Mouse (Mus musculus) thymus, postnatal 4 days (tissue): ENCODE results near the gene Rab7b.

Experiments used
- DNase-seq: peaks from one replicate; pipeline ENCODE4 v3.0.0; 2021

Rab7b gene

DNA sequence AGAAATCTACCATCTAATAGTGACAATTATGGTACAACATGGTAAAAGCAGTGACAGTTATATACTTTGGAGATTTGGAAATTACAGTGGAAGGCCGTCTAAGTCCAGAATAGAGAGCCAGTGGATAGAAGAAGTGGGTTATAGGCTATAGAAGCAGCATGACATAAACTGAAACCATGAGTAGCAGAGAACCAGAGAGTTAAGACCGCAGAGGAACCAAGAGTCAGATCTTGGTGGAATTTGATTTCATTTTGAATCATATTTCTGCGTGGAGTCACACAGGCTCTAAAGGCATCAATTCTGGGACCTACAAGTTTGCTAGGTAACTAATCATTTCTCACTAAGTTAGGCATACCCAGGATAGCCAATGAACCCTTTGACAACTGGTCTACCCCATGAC is 10.3 kb downstream of the Rab7b start:
- no peak for DNase-seq

DNA sequence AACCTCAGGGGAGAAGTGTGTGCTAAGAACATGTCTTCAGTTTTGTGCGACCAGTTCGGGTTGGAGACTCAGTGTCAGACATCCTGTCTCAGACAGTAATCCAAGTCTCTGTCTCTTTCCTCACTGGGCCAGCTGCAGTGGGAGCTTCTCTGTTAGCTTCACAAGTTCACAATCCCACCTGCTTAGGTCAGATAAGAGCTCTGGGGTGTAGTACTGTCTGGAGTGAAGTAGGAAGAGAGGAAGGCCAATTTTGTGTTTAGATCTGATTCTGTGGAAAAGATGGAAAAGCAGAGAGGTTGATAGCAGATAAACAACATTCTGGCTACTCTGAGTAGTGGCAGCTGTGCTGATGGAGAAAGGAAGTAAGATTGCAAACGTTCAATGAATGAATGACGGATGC is 11.1 kb downstream of the Rab7b start:
- no peak for DNase-seq

DNA sequence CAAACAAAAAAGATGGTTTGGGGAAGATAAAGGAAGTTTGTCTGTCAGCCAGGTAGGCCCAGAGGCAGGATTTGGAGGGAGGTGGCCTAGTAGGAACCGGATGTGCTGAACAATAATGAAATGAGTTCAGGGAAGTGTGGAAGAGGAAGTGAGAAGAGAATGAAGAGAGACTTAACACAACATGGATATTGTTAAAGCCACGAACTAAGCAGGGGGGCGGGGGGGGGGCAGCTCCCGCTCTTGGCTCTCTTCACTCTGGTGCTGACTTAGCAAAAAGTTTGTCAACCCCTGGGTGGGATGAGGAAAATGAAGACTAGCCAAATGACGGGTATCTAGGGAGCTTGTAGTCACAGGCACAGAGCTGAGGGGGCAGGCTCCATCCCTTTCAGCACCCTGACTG is 12.0 kb downstream of the Rab7b start:
- DNase-seq: no peak

DNA sequence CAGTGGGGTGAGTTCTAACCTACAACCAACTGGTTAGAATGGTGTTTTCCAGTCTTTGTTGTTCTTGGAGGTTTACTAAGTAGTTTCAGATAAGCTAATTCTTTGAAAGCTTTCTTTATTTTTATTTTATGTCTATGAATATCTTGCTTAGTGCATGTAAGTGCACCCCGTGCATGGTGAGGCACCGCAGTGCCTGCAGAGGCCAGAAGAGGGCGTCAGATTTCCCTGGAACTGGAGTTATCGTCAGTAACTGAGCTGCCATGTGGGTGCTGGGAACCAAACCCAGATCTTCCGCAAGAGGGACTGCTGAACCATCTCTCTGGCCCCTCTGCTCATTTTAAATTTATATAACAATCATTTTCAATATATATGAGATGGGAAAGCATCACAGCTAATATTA is 12.9 kb downstream of the Rab7b start:
- DNase-seq: peak; percentile 43

DNA sequence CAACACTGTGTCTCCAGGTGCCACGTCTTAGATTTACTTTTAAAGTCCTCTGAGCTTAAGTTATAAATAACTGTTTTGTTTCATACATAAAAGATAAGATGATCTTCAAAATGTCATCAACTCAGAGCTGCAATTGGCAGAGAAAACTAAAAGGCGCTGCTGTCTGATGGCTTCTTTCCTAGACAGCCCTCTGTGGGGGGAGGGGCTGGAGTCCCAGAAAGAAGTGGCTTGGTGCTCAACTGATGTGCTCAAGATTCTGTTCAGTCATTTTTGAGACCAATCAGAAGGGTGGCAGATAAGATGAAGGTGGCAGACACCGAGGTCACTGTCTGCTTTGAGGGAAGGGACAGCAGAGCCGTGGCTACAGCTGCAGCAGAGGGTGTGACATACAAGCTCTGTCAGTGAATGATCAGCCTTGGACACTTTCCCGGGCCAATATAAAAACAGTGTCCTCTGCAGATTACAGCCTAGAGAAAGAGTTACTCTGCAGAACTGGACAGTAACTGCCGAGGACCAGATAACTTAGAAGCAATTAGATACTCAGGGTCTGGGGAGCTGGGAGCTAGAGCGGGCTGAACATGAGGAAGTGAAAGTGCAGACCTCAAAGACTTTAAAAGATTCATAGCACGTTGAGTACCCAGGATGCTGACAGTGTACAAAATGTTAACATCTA is 13.7 kb downstream of the Rab7b start:
- peak; percentile 61 for DNase-seq

DNA sequence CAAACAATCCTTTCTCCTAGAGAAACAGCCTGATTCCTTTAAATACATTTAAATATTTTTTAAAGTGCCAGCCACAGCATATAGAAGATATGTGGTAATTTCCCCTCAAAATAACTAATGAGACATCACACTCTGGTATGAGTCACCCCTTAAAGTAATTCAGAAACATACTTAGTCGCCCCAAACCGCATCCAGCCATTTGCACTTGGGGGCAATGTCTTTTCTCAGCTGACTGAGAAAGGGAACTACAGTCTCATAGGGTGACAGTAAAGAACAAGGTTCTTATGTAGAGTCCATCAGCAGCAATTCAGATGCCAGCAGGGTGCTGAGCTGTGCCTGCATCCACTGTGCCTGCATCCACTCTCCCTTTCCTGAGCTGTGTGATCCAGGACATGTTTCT is 15.0 kb downstream of the Rab7b start:
- DNase-seq: no peak

DNA sequence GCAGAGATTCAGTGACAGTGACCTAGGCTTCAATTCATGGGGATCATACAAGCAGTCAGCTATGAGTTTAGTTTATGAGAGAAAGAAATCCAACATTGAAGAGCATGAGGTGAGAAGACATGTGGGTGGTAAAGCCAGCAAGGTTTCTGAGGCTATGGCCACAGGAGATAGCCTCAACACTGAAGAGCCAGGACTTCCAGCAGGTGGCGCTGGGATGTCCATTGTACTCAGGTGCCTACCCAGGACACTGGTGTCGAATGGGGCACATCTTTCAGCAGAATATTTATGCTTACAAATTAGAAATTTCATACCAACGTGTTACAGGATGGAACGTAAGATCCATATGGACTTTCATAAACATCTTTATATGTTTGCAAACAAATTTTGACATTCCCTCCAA is 19.8 kb downstream of the Rab7b start:
- peak; percentile 79 for DNase-seq

DNA sequence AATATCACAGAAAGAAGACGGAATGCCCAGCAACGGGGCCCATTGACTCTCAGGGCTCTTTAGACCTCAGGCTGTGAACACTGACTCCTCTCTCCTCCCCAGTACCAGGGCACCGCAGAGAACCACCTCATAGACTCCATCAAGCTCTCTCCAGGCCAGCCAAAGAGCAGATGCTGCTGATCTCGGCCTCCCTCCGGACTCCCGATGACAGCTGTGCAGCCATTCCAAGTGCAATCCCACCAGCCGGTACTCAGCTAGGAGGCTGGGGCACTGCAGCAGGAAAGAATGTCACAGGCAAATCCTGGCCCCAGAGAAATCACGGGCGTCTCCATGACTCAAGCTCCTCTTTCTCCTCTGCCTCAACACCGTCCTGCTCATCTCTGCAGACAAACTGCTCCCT is 23.0 kb downstream of the Rab7b start:
- no peak for DNase-seq

DNA sequence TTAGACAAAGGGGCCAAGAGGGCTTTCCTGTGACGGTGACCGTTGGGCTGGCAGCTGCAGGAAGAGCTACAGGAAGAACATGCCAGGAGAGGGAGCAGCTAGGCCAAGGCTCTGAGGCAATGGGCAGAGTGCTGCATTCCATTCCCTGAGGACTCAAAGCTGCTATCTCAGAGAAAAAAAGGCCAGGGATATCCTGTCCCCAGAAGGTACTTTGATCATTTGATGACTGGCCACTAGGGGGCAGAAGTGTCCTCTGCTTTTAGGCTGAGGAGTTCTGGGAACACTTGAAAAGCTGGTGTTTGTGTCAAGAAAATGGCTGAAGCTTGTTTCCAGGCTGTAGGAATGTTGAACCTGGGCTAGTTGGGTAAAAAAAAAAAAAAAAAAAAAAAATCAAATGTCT is 23.9 kb downstream of the Rab7b start:
- peak; percentile 89 for DNase-seq

DNA sequence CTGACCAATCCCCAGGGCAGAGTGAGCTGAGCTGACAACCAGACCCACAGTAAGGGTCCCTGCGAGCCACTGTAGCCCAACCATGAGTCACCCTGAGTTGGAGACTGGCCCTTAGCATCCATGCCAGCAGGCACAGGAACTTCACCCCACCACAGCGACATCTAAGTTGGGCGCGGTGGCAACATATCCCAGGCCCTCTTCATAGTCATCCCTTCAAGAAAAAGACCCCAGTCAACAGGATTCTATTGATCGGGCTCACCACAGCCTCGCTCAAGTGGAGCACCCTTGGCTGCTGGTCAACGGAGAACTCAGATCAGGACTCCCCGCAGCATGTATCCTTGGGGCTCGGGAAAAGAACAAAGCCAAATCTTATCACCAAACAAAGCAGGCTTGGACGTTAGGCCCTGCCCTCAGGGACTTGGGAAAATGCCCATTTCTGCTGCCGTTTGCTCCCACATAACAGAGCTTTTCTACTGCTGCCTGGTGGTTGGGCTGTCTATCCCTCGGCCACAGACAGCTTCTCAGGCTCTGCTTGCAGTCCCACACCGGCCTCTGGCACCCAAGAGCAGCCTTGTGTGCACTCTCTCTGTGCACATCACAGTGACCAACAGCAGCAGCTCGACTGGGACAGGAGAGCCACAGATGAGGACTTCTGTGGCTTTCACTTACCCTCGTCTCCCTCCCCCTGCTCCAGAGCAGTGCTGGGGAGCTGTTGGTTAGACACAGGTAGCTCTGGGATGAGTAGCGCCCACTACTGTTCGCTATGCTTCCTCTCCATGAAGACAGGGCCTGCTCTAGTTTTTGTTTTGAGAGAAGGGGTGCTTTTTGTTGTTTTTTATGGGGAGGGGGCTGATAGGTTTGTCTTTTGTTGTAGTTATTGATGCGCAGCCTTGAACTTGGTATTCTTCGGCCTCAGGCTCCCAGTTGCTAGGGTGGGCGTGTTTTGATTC is 26.2 kb downstream of the Rab7b start:
- peak; percentile 41 for DNase-seq

DNA sequence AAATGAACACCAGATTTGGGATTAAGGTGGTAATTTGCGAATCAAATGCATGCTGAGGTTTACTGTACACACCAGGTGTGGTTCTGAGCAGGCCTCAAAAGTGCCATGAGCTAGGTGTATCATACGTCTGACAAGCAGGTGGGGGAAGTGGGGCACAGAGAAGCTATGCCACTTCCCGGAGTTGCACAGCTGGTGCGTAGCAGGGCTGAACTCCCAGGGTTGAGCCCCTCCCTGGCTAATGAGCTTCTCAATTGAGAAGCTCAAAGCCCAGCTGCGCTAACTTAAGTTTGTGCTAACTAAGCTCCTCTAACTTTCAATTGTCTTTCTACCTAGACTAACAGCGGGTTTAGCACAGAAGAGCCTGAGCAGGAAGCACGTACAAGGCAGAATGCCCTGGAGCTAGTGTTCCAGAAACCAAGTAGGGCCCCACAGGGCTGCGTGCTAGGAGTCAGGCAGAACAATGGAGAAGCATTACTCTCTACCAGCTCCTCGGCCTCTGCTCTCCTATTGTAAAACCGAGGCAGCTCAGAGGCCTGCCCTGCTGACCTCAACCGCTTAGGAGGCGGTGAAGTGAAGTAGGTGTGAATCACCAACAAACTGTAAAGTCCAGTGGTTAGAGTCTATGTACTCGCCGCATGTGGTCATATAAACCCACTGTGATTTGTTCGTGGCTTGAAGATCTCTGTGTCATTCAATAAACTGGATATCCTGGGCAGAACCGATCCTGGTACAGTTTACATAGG is 30.6 kb downstream of the Rab7b start:
- peak; percentile 67 for DNase-seq

DNA sequence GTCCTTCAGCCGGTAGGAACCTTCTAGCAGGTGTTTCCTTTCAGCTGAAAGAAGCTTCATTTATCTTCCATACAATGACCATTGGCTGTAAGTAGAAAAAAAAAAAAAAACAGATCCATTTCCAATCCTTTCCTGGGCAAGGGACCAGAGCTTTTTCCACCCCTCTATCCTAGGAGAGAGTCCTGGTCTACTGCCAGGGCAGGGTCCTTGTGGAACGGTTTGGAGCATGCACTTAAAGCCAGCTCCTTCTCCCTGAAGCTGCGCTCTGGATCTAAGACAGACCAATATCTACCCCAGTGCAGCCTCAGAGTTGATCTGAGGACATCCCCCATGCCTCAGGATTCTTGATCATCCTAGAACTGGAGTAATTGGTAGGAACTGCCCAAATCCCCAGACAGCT is 33.5 kb downstream of the Rab7b start:
- no peak for DNase-seq

DNA sequence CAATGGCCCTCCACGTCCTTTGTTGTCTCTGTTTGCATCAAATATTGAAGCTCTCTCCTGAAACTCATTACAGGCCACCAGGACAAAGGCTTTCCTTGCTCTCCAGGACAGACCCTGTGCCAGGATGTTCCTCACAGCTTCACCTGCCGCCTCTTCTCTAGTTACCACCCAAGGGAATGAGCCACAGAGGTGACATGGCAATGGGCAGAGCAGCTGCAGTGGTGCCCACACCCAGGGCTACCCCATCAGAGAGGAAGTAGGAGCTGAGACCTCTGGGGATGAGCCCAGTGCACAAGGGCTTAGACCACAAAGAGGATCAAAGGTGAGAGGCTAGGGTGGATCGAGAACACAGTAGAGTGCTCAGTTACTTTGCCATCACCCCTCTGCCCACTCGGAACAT is 35.1 kb downstream of the Rab7b start:
- DNase-seq: no peak

DNA sequence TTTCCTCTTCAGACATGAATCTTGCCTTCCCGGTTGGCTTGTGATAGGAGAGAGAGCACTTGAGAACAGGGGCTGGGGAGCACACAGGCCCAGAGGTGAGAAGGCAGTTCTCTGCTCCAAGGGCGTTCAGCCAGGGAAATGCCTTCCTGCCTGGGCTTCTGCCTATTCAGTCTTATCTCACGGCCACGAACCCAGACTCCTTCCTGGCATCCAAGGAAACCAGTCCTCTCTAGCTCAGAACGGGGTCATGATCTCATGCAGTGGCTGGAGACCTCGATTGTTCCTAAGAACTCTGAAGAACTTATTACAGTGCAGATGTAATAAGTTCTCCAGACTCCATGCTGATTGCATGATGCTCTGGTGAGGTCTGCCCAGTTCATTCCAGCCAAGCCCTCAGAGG is 38.1 kb downstream of the Rab7b start:
- DNase-seq: no peak

DNA sequence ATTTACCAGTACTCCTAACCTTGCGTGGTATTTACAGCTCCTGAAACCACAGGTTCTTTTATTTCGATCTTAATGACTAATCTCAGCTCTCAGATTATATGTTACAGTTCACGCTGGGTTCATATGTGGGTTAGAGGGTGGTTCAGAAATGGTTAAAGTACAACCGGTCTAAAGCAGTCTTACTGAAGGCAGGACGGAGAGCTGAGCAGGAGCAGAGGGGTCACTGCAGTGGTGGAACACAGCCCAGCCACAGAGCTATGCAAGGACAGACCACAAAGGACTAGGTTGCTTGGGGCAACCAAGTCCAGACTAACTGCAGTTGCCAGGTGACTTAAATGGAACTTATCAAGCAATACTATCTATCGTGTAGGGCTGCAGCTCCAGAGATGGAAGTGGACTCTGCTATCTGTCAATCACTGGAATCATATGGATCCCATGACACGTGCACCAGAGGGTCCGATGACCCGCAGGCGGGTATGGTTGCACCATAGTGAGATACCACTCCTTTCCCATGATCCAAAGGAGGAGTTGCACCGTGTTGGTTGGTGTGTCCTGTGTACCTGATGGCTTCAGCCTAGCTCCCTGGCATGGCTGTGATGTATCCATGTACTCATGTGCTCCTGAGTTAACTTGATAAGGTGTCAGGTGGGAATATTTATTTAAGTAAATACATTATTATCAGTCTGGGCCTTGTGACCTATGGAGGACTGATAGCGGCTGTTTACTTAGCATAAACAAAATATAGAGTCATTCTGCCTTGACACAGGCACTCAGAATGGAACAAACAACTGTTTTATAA is 42.3 kb downstream of the Rab7b start:
- no peak for DNase-seq

DNA sequence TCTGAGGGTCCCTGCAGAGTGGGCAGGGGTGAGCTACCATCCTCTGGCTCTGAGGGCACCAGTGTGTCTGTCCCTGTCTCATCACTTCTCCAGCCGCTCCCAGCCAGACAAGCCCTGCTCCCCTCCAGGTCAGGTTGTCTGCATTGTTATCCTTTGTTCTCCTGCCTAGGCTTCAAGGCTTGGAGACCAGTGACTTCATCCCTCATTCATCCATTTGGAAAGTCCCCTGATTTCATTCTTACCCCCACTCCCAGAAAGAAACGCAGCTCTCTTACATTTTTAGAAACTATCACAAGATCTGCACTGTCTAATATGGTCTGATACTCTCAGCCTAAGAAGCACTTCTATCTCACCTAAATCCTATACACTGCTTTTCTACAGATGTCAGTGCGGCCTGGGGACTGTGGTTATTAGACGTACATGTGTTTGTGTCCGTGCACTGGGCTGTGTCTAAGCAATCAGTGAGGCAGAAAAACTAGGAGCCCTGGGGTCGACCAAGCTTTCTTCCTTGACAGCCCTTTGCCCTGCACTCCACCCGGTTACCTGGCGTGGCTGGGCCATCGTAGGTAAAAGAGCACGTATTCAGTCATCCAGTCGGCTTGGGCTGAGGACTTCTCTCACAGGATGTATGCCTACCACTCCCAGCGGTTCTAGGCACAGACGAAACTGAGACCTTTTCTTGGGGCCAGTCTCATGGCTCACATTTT is 45.1 kb downstream of the Rab7b start:
- DNase-seq: no peak

DNA sequence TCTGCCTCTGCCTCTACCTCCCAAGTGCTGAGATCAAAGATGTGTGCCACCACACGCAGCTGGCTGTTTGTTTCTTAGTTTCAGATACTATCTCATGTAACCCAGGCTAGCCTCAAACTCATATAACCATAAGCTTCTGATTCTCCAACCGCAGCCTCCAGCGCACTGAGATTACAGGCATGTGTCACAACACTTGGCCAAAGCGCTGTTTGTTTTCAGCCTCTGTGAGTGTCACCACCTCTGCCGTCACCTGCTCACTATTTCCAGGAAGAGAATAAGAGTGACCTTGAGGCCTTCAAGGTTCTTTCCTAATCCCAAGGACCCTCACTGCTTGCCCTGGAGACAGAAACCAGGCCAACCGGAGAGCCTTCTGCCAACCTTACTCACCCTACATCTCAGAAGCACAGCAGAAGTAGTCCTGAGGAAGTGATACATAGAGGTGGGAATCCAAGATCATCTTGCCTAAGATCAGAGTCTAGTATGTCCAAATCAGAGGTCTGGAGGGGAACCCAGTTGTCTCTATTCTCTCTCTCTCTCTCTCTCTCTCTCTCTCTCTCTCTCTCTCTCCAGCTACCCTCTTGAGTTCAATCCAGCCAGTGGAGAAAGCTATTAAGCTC is 46.3 kb downstream of the Rab7b start:
- no peak for DNase-seq

DNA sequence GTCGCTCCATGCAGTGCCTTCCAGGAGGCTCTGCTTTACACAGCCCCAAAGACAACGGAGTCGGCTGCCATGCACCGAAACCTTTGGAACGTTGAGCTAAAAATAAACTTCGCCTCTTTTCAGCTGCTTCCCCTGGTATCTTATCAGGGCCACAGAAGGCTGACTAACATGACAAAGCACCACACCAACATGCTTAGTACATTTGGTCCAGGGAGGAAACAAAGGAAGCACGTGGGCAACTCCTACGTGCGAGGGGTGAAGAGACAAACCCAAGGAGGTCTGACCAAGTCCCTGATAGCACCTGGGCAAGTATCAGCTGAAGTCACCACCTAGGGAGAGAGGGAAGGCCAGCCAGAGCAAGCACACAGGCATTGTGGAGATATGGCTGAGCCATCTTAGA is 48.0 kb downstream of the Rab7b start:
- DNase-seq: no peak

DNA sequence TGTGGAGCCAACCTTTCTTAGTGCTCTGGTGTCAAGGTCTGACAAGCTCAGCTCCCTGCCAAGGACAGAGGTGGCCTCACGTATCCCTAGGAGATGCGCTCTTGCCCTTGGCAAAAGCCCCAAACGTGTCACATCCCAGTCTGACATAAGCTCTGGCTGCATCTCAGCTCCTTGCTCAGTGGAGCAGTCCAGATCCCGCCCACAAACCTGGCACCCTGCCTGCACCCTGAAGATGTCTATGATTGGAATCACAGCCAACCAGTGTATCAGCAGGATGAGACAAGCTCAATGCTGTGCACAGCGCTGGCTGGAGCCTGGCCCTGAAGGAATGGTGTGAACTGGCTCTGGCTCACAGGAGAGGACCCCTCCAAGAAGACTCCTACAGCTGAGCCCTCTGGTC is 48.8 kb downstream of the Rab7b start:
- peak; percentile 27 for DNase-seq

DNA sequence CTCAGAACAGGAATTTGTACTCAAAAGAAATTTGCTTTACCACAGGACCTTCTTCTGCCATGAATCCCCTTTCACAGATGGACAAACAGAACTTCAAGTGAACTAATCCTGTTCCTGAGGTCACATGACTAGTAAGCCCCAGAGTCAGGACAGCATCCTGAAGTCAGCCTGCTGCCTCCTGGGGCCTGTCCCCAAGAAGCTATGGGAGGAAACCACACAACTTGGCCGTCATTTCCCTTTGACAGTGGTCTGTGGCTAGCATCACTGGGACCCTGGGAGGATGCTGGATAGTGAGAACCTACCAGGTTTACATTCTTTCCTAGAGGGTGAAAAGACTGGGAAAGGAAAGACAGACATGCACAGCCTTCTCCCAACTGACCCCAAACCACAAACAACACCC is 50.3 kb downstream of the Rab7b start:
- DNase-seq: no peak

DNA sequence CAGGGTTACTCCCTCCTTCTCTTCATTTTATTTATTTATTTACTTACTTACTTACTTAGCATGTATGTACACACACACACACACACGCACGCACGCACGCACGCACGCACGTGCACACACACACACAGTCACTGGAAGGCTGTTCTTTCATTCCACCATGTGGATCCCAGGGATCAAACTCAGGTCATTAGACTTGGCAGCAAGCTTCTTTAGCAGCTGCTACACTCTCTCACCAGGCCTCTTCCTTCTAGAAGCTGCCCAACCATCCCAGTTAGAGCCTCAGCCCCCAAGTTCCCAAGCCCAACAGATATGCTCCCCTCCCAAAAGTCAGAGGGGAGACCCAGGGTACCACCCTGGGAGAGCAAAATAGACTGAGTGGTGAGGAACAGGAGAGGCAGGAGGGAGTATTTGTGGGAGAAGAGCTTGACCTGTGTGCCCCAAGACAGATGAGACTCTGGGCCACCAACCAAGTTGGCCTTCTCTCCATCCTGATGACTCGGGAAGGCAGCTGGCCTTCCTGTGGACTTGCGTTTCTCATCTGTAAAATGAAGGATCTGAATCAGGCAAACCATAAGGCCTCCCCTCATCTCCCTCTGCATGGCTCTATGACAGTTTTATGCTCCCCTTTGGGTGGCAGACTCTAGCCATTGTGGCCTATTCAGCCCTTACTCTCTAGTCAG is 51.1 kb downstream of the Rab7b start:
- DNase-seq: no peak
